Mouse (Mus musculus) bone marrow macrophage, adult 2 months (primary cell): Measurements from ENCODE around the gene Btbd9.
"Not testable (repeated sequence)": the region's sequence is repeated elsewhere in the genome, so short reads cannot be mapped to it uniquely, and the experiment has no call there.

Source experiments
- CTCF ChIP-seq: IDR thresholded peaks from 2 replicates; pipeline ENCODE4 v1.5.1; 2012; ENCODE audit warnings: low read depth, mild to moderate bottlenecking, low read length, moderate library complexity
- POLR2A ChIP-seq: IDR thresholded peaks from 2 replicates; pipeline ENCODE4 v1.6.1; 2012; ENCODE audit warnings: mild to moderate bottlenecking, low read depth, low read length, borderline replicate concordance

DNA sequence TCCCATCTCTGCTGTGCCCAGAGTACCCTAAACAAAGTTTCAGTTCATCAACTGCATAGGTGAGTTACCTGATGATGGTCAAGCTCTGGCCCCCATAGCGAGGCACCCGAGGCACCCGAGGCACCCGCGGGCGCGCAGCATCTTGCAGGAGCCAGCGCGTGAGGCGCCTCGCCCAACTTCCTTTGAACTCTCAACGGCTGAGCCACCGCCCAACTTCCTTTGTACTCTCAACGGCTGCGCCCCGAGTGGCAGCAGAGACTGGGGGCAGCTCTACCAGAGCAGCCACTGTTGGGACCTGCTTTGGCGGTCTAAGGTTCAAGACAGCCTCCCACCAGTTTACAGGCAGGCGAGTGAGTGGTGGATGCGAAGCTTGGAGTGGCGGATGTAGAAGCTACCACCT is 47.8 kb upstream of the Btbd9 start, which contains the start of gene Dnah8:
- not testable (repeated sequence) for TF ChIP-seq CTCF, POLR2A
